Mouse (Mus musculus) brown adipose tissue, adult 24 weeks (tissue): ENCODE measurements at regions not wholly inside any gene's neighbourhood (a gene's known extent, or its start where the extent isn't known, plus 50 kb on each side); places are given as distances from the start of the nearest gene placed in this dataset.

Experiments used
- H3K27ac ChIP-seq: fragments of 200-500 bp; replicated peaks from 2 replicates; pipeline ENCODE4 v1.5.1; 2012; ENCODE audit warnings: low read depth, mild to moderate bottlenecking, low read length
- H3K4me1 ChIP-seq: fragments of 200-500 bp; 2 replicates; pipeline ENCODE4 v1.6.1; 2012; ENCODE audit warnings: low read length, mixed read lengths; ENCODE audit not compliant: control insufficient read depth, insufficient read depth, insufficient read length
- H3K4me3 ChIP-seq: fragments of 200-500 bp; 2 replicates; pipeline ENCODE4 v1.5.1; 2012; ENCODE audit warnings: low read depth, mild to moderate bottlenecking, low read length, moderate library complexity; ENCODE audit not compliant: insufficient read depth

DNA sequence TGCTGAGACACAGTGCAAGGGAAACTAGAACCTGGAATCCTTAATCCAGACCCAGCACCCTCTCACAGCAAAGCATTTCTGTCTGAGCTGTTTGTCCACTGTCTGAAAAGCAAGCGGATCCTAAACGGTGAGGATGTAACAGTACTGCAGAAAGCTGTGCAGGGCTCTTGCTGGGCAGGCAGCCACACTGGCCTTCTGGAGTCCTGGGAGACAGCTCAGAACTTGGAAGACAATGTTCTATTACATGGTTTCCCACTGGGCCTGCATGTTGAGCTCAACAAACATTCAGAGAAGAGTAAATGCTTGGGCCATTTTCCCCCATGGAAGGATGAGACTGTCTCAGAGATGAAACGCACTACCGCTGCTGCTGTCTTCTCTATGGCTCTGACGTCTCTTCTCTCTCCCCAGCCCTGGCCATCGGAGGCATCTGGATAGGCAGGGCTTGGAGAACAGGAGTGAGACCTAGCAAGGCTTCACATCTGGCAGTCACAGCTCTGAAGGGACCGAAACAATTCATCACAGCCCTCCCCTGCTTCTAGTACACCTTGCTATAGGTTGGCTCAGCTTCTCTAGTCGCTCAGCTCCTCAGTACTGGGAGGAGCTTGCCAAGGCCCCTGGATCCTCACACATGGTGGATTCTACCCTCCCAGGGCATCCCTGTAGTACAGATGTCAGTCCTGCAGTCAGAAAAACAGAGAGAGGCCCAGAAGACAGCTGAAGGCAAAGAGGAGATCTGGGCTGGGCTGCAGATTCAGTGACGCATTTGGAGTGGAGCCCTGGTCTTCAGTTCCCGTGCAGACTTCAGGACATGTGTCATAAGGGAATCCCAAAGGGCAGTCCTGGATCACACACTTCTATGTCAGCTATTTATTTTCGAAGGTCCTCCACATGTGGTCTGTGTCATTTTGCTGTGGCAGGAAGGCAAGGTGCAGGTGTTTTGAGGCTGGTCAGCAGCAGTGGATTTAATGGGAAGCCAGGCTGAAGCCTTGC lies 171.7 kb downstream of the Trim29 start:
- Histone ChIP-seq H3K4me3 (no peak overlapping the region), H3K27ac (peak overlapping the region; percentile 79), H3K4me1 (peaks cover 4% of the 10 kb centered on the region; the same call in 1 of the 2 replicates)

DNA sequence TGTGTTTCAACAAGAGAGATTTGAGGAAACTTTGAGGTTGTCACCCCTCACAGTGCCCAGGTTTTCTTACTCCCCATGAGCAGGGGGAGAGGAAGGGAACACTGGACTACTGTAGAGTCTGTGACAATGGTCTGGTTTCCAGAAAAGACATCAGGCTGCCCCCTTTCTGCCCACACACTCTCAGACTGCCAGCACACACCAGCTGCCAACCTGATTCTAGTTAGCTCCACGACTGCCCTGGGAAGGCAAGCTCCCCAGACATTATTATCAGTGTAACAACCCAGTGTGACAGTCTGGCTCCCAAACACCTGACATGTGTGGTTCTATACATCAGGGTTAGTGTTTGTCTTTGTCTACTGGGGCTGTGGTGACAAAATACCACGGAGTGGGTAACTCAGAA lies 172.5 kb downstream of the Trim29 start:
- no peak overlapping the region for H3K4me3 ChIP-seq
- peaks cover 4% of the 10 kb centered on the region; the same call in 1 of the 2 replicates for H3K4me1 ChIP-seq
- no peak overlapping the region for H3K27ac ChIP-seq

DNA sequence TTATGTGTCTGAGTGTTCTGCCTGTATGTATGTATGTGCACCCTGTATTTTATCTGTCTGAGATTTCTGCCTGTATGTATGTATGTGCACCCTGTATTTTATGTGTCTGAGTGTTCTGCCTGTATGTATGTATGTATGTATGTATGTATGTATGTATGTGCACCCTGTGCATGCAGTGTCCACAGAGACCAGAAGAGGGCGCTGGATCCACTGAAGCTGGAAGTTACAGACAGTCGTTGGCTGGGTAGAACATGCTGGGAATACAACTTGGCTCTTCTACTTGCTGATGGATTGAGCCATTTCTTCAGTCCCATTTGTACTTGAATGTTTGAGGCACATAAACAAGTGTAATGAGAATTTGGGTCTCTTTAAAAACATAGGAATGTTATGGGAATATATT lies 173.3 kb downstream of the Trim29 start:
- H3K4me1 ChIP-seq = peaks cover 4% of the 10 kb centered on the region; the same call in 1 of the 2 replicates
- H3K27ac ChIP-seq = no peak overlapping the region
- H3K4me3 ChIP-seq = no peak overlapping the region

DNA sequence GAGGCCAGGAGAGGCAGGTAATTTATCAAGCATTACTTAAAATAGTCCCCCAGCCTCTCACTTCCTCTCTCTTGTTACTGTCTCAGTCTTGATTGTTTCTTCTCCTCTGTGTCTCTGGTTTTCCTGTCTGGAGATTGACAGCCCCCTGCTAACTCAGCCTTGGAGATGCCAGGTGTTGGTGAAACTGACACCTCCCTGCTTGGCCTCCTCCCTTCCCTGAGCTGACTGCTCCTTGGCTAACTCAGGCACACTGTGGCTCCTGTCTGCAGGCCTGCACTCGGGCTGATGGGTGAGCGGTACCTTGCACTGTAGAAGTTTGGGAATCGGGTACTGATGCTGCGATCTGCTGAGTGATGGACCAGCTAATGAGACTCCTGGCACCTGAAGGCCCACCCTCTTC lies 176.1 kb downstream of the Trim29 start:
- Histone ChIP-seq H3K27ac (no peak overlapping the region), H3K4me3 (no peak overlapping the region), H3K4me1 (peaks cover 4% of the 10 kb centered on the region; the same call in 1 of the 2 replicates)

DNA sequence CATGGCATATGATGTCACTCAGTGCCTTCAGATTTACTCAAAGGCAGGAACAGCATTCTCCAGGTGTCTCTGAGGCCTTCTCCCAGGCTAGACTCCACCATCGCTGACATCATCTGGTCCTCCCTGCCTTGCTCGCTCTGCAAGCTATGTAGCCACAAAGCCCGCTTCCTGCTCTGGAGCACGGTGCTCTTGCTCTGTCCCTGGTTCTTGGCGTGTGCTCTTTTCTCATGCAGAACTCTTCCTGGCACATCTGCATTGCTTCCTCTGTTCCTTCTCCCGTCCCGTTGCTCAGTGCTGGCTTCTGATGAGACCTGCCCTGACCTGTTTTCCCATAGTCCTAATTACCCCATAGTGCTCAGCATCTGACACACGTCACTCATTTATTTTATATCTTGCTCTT lies 178.6 kb downstream of the Trim29 start:
- Histone ChIP-seq H3K4me3 (no peak overlapping the region), H3K27ac (no peak overlapping the region), H3K4me1 (no peaks in the 10 kb centered on the region)

DNA sequence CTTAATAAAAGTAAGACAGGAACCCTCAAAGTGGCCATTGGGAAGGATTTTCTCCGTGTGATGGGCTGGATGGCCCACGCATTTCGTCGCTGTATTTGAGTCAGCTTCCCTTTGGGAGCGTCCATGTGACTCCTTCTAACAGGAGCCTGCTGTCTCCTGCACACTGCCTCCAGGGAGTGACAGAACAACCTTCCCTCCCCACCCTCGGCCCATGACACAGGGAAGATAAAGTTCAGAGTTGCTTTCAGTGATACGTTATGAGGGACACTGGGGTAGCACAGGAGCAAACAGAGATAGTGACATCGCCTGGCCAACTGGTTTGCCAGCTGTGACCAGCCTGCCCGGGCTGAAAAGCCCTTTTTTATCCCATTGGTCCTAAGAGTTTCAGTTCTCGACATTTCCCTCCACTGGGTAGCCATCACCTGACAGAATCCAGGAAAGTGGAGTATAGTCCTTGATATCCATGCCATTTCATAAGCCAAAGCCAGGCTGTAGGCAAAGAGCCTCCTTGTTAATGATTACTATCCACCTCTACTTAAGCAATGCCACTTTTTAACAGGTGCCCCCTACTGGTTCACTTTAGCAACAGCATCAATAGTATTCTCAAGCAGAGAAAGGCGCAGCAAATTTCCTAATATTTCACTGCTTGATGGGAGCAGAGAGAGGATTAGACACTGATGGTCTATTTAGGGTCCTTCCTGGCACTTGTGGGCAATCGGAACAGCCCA lies 180.5 kb downstream of the Trim29 start:
- Histone ChIP-seq H3K4me3 (no peak overlapping the region), H3K27ac (no peak overlapping the region)

GRCm38 (mm10) chr9:43492236-43493000 lies 181.8 kb downstream of the Trim29 start:
- H3K4me3 ChIP-seq = no peak overlapping the region
- H3K27ac ChIP-seq = no peak overlapping the region
- H3K4me1 ChIP-seq = no peaks in the 10 kb centered on the region

More for the DNA sequence above, 180.5 kb downstream of the Trim29 start:
- H3K4me1 ChIP-seq = no peaks in the 10 kb centered on the region

GRCm38 (mm10) chr9:43498596-43498995 lies 187.9 kb downstream of the Trim29 start:
- Histone ChIP-seq H3K4me1 (no peaks in the 10 kb centered on the region), H3K27ac (no peak overlapping the region), H3K4me3 (no peak overlapping the region)

- Histone ChIP-seq H3K4me1 (no peaks in the 10 kb centered on the region), H3K27ac (no peak overlapping the region), H3K4me3 (no peak overlapping the region)
Measured at GRCm38 (mm10) chr9:43504270-43504932, 193.8 kb downstream of the Trim29 start.

DNA sequence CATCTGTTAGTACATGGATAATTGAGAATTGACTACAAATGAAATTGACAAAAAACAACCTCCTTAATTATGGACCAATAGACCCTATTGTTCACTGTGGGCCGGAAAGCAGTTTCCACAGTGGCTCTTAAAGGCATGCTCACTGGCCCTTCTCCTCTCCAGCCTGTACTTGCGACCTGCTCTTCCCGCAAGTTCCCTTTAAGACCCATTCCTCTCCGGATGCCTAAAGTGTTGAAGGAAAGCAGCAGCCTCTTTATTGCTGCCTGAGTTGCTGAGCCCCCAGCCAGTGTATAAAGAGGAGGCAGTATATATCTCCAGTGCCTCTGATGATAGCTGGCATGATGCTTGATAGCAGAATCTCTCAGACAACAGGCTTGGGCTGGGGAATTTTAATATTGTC lies 195.2 kb downstream of the Trim29 start:
- Histone ChIP-seq H3K4me1 (no peaks in the 10 kb centered on the region), H3K27ac (no peak overlapping the region), H3K4me3 (no peak overlapping the region)

DNA sequence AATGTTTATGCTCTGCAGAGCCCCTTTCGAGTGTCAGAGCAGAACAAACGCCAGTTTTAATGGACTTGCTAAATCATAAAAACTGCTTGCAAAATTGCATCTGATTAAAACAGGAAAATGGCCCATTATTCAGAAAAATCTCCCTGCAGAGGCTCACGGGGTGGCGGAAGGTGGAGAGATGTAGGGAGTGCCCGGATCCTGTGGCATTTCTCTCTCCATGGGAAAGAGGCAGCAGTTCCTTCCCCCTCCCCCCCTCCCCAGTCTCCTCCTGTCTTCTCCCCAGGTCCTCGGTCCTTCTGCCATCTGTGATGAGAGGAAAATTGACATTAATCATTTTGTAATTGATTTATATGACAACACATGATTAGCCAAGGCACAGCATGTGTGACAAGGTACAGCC lies 195.6 kb downstream of the Trim29 start:
- no peak overlapping the region for H3K4me3 ChIP-seq
- H3K27ac ChIP-seq = no peak overlapping the region

GRCm38 (mm10) chr9:43512806-43513205 lies 202.2 kb downstream of the Trim29 start:
- no peak overlapping the region for H3K27ac ChIP-seq
- no peaks in the 10 kb centered on the region for H3K4me1 ChIP-seq
- H3K4me3 ChIP-seq = no peak overlapping the region

More for the DNA sequence above, 195.6 kb downstream of the Trim29 start:
- H3K4me1 ChIP-seq = no peaks in the 10 kb centered on the region

GRCm38 (mm10) chr9:43514731-43515458 lies 204.2 kb downstream of the Trim29 start:
- Histone ChIP-seq H3K4me3 (no peak overlapping the region), H3K4me1 (no peaks in the 10 kb centered on the region), H3K27ac (no peak overlapping the region)

DNA sequence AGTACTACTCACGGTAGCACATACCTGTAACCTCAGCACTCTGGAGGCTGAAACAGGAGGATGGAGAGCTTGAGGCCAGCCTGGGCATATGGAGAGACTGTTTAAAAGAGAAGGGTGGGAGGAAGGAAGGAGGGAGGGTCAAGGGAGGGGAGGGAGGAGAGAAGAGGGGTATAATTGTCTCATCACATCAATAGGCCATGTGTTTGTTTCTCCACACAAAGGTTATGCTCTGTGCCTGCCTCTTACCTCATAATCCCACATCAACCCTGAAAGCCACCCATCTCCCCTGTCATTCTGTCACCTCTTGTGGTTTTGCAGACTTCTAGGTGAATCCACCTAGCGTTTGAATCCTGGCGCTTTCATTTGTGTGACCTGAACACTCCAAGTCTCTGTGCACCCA lies 210.3 kb downstream of the Trim29 start:
- Histone ChIP-seq H3K27ac (no peak overlapping the region), H3K4me3 (no peak overlapping the region), H3K4me1 (no peaks in the 10 kb centered on the region)
